Mouse (Mus musculus): ENCODE data around the gene Mical3. TPM values are rescaled to one million over a fixed set of nuclear protein-coding genes. Genes with fewer than 3 reads are reported as not detected.

The Mical3 gene
- total RNA-seq, 2 experiments from 2014 or later: 61.6 to 65.3 TPM

GRCm38 (mm10) chr6:120960338-120961030 lies 170.3 kb downstream of the Mical3 start:
- no peak for DNase-seq

- DNase-seq: no peak
These were observed 173.5 kb downstream of the Mical3 start for GRCm38 (mm10) chr6:120957331-120957730.

GRCm38 (mm10) chr6:120956259-120957161 lies 174.3 kb downstream of the Mical3 start:
- DNase-seq: no peak

- no peak for DNase-seq
These were observed 175.6 kb downstream of the Mical3 start for GRCm38 (mm10) chr6:120955215-120955614.

- no peak for DNase-seq
These were observed 176.6 kb downstream of the Mical3 start for GRCm38 (mm10) chr6:120954241-120954640.

GRCm38 (mm10) chr6:120952475-120952874 lies 178.3 kb downstream of the Mical3 start:
- DNase-seq: no peak

- DNase-seq: no peak
These were observed 179.5 kb downstream of the Mical3 start for GRCm38 (mm10) chr6:120951311-120951710.

- DNase-seq: no peak
These were observed 185.3 kb downstream of the Mical3 start for GRCm38 (mm10) chr6:120945510-120945909.

- DNase-seq: no peak
These were observed 186.8 kb downstream of the Mical3 start for GRCm38 (mm10) chr6:120943964-120944363.

GRCm38 (mm10) chr6:120943551-120943950 lies 187.2 kb downstream of the Mical3 start:
- DNase-seq: no peak

- DNase-seq: no peak
These were observed 187.7 kb downstream of the Mical3 start for GRCm38 (mm10) chr6:120943079-120943478.

- no peak for DNase-seq
These were observed 189.2 kb downstream of the Mical3 start for GRCm38 (mm10) chr6:120941575-120941974.

GRCm38 (mm10) chr6:120941084-120941481 lies 189.7 kb downstream of the Mical3 start:
- no peak for DNase-seq

GRCm38 (mm10) chr6:120940446-120941083 lies 190.2 kb downstream of the Mical3 start:
- DNase-seq: no peak

- DNase-seq: no peak
These were observed 191.0 kb downstream of the Mical3 start for GRCm38 (mm10) chr6:120939783-120940182.

GRCm38 (mm10) chr6:120938763-120939450 lies 191.9 kb downstream of the Mical3 start:
- no peak for DNase-seq

- no peak for DNase-seq
These were observed 192.7 kb downstream of the Mical3 start for GRCm38 (mm10) chr6:120937999-120938608.

GRCm38 (mm10) chr6:120937104-120937617 lies 193.6 kb downstream of the Mical3 start:
- DNase-seq: no peak

- DNase-seq: peak; percentile 20
These were observed 196.6 kb downstream of the Mical3 start for GRCm38 (mm10) chr6:120934176-120934575.

GRCm38 (mm10) chr6:120933670-120934069 lies 197.1 kb downstream of the Mical3 start:
- DNase-seq: no peak

GRCm38 (mm10) chr6:120932597-120932996 lies 198.2 kb downstream of the Mical3 start:
- no peak for DNase-seq
